9 mouse cellular contexts compared by ENCODE assay signal in genomic region chr9:108491286-108491580, GRCm38 (mm10). TPM values are rescaled to one million over a fixed set of nuclear protein-coding genes. Genes with fewer than 3 reads are reported as not detected.
A peak's percentile ranks its signal among the peaks of the same experiment; 100 is the strongest.
DNase-seq lines count a peak whose midpoint lies in the region; ATAC-seq and TF ChIP-seq lines count a peak whose summit lies in the region.
"Had no signal": no experiment of that assay in that cellular context is flagged by ENCODE, and none has a peak within 500 bp of the region (broad histone marks: within the 10 kb centered on the region; RNA-seq: fewer than 3 reads in every experiment).

No protein-coding gene starts in this region.

- peak overlapping the region; percentile 74 for H3K4me2 ChIP-seq in heart, embryonic 15.5 days
- peak overlapping the region; percentile 96 for H3K4me2 ChIP-seq in hindbrain, embryonic 13.5 days
- H3K4me2 ChIP-seq in midbrain, embryonic 12.5 days (replicated peaks) = peak overlapping the region; percentile 97

- peak; percentile 7; the same call in 1 of the 2 replicates for ATAC-seq in heart, embryonic 15.5 days (replicated peaks; ENCODE audit: insufficient number of reproducible peaks, insufficient read depth, low FRiP score, low read depth)
- ATAC-seq in hindbrain, embryonic 13.5 days (ENCODE audit: low FRiP score) = no peak
- ATAC-seq in midbrain, embryonic 12.5 days (ENCODE audit: low FRiP score, low read depth) = no peak

- H3K36me3 ChIP-seq in heart, embryonic 15.5 days = peaks cover 79% of the 10 kb centered on the region
- H3K36me3 ChIP-seq in MEL (ENCODE audit: control insufficient read depth in 1 of 2, insufficient read depth in 2 of 2, low read length in 2 of 2) = peaks cover 5 to 17% of the 10 kb centered on the region in 2 experiments; a peak in 3 of 4 replicates
- peaks cover 59% of the 10 kb centered on the region for H3K36me3 ChIP-seq in hindbrain, embryonic 13.5 days
- H3K36me3 ChIP-seq in midbrain, embryonic 12.5 days = peaks cover 65% of the 10 kb centered on the region

- TF ChIP-seq RAD21 in MEL (IDR thresholded peaks at IDR 0.05; ENCODE audit: low read depth, low read length) = no peak

- H3K79me2 ChIP-seq in MEL (ENCODE audit: control insufficient read depth, insufficient read depth, low read length, poor library complexity) = peaks cover 23% of the 10 kb centered on the region

- no peak for TF ChIP-seq CTCF in MEL (IDR thresholded peaks at IDR 0.05 in 2 of 3, conservative IDR thresholded peaks at IDR 0.05 in 1 of 3; ENCODE audit: control insufficient read depth in 1 of 3, insufficient read depth in 1 of 3, low read depth in 2 of 3, low read length in 3 of 3, poor library complexity in 1 of 3, severe bottlenecking in 1 of 3)

- H3K9me3 ChIP-seq in heart, embryonic 15.5 days (replicated peaks) = no peaks in the 10 kb centered on the region
- no peaks in the 10 kb centered on the region for H3K9me3 ChIP-seq in MEL (replicated peaks; ENCODE audit: insufficient read depth, low read length)
- H3K9me3 ChIP-seq in hindbrain, embryonic 13.5 days = no peaks in the 10 kb centered on the region
- no peaks in the 10 kb centered on the region for H3K9me3 ChIP-seq in midbrain, embryonic 12.5 days

- H3K9ac ChIP-seq in heart, embryonic 15.5 days = peak overlapping the region; percentile 98
- H3K9ac ChIP-seq in MEL (ENCODE audit: control insufficient read depth, low read depth, low read length, poor library complexity, severe bottlenecking) = peak overlapping the region; percentile 95
- peak overlapping the region; percentile 95 for H3K9ac ChIP-seq in hindbrain, embryonic 13.5 days
- H3K9ac ChIP-seq in midbrain, embryonic 12.5 days (replicated peaks) = peak overlapping the region; percentile 96

- peak overlapping the region; percentile 97 for H3K4me3 ChIP-seq in heart, embryonic 15.5 days
- peak overlapping the region; percentile 92 to 93 for H3K4me3 ChIP-seq in MEL (ENCODE audit: control insufficient read depth in 1 of 2, insufficient read depth in 1 of 2, low read depth in 2 of 2, low read length in 2 of 2)
- H3K4me3 ChIP-seq in hindbrain, embryonic 13.5 days = peak overlapping the region; percentile 99
- peak overlapping the region; percentile 95 for H3K4me3 ChIP-seq in midbrain, embryonic 12.5 days

- TF ChIP-seq POLR2A in MEL (IDR thresholded peaks at IDR 0.05; ENCODE audit: control insufficient read depth in 1 of 2, insufficient read depth in 1 of 2, low read depth in 1 of 2, low read length in 2 of 2, poor library complexity in 1 of 2) = no peak

- peak overlapping the region; percentile 99 for H3K27ac ChIP-seq in heart, embryonic 15.5 days
- H3K27ac ChIP-seq in MEL (ENCODE audit: control insufficient read depth, low read depth, low read length) = peak overlapping the region; percentile 91
- H3K27ac ChIP-seq in hindbrain, embryonic 13.5 days = peak overlapping the region; percentile 97
- H3K27ac ChIP-seq in midbrain, embryonic 12.5 days (replicated peaks) = peak overlapping the region; percentile 95

- 3% methylated on average over 12 of the region's 12 CpGs for WGBS in heart, embryonic 15.5 days
- WGBS in hindbrain, embryonic 13.5 days = 11% methylated on average over 12 of the region's 12 CpGs
- WGBS in midbrain, embryonic 12.5 days = 12% methylated on average over 12 of the region's 12 CpGs

- TF ChIP-seq EP300 in MEL (IDR thresholded peaks at IDR 0.05; ENCODE audit: low read depth in 1 of 2, low read length in 2 of 2) = no peak

- no peaks in the 10 kb centered on the region for H3K27me3 ChIP-seq in heart, embryonic 15.5 days
- no peaks in the 10 kb centered on the region for H3K27me3 ChIP-seq in MEL (ENCODE audit: control insufficient read depth in 1 of 2, insufficient read depth in 2 of 2, low read length in 2 of 2)
- H3K27me3 ChIP-seq in hindbrain, embryonic 13.5 days = no peaks in the 10 kb centered on the region
- H3K27me3 ChIP-seq in midbrain, embryonic 12.5 days = no peaks in the 10 kb centered on the region
- H3K27me3 ChIP-seq: Patski had no signal

- DNase-seq in heart, postnatal 4 days = no peak
- no peak for DNase-seq in MEL (ENCODE audit: low read depth, low spot score)
- DNase-seq in frontal cortex, postnatal 10 days (ENCODE audit: low spot score in 2 of 2) = no peak
- no peak for DNase-seq in right cerebral cortex, postnatal 10 days (ENCODE audit: low spot score in 2 of 2)
- DNase-seq in right cerebral cortex, postnatal 36 days (ENCODE audit: low spot score in 2 of 2) = no peak

- peaks cover 22% of the 10 kb centered on the region for H3K4me1 ChIP-seq in heart, embryonic 15.5 days (replicated peaks)
- H3K4me1 ChIP-seq in MEL (ENCODE audit: control insufficient read depth in 1 of 2, insufficient read depth in 2 of 2, low read length in 2 of 2) = peaks cover 4 to 9% of the 10 kb centered on the region in 2 experiments
- peaks cover 26% of the 10 kb centered on the region for H3K4me1 ChIP-seq in hindbrain, embryonic 13.5 days (replicated peaks)
- peaks cover 19% of the 10 kb centered on the region for H3K4me1 ChIP-seq in midbrain, embryonic 12.5 days

TF ChIP-seq in MEL, 35 proteins besides CTCF, POLR2A, EP300 and RAD21:
- TF ChIP-seq MAZ (IDR thresholded peaks at IDR 0.05; ENCODE audit: low read depth, low read length) (no peak), GATA1 (IDR thresholded peaks at IDR 0.05; ENCODE audit: low read depth, low read length) (peak; percentile 2; the same call in 1 of the 2 replicates)

RNA-seq across cellular contexts. Expression of gene Usp19, which starts 0.8 kb away (rescaled TPM):
- 51.5 and 68.5 TPM in 2 replicates for polyA plus RNA-seq in heart, embryonic 15.5 days (2015; fragmentation: Nextera tagmentation; extraction: Ambion mirVana)
- total RNA-seq in heart, postnatal 4 days (2021) = 100 to 1,000 TPM; 108 to 109 TPM
- total RNA-seq in MEL (2012; rRNA removed) = 69.0 and 76.1 TPM in 2 replicates
- 100 to 1,000 TPM in 1 of 2 experiments, not detected in 1; 162 TPM for polyA plus RNA-seq in MEL (2012; ENCODE audit: insufficient read depth in 1 of 2, insufficient read length in 2 of 2, low read depth in 1 of 2, low replicate concordance in 2 of 2, missing spikeins in 1 of 2)
- polyA plus RNA-seq in hindbrain, embryonic 13.5 days (2015; fragmentation: Nextera tagmentation; extraction: Ambion mirVana) = 71.9 and 74.1 TPM in 2 replicates
- 111 and 116 TPM in 2 replicates for polyA plus RNA-seq in midbrain, embryonic 12.5 days (2016; fragmentation: Nextera tagmentation; extraction: Ambion mirVana)

RNA-seq across cellular contexts. Expression of gene Lamb2, which starts 11.7 kb away (rescaled TPM):
- 55.5 and 64.2 TPM in 2 replicates for polyA plus RNA-seq in heart, embryonic 15.5 days (2015; fragmentation: Nextera tagmentation; extraction: Ambion mirVana)
- total RNA-seq in heart, postnatal 4 days (2021) = 100 to 1,000 TPM; 217 to 229 TPM
- total RNA-seq in MEL (2012; rRNA removed) = 0.56 and 0.58 TPM in 2 replicates
- polyA plus RNA-seq in MEL (2012; ENCODE audit: insufficient read depth in 1 of 2, insufficient read length in 2 of 2, low read depth in 1 of 2, low replicate concordance in 2 of 2, missing spikeins in 1 of 2) = under 1 TPM in 1 of 2 experiments, not detected in 1; 0.84 TPM
- 20.9 and 21.6 TPM in 2 replicates for polyA plus RNA-seq in hindbrain, embryonic 13.5 days (2015; fragmentation: Nextera tagmentation; extraction: Ambion mirVana)
- 42.2 and 44.0 TPM in 2 replicates for polyA plus RNA-seq in midbrain, embryonic 12.5 days (2016; fragmentation: Nextera tagmentation; extraction: Ambion mirVana)

RNA-seq across cellular contexts. Expression of gene Qars, which starts 16.3 kb away (rescaled TPM):
- 49.4 and 67.5 TPM in 2 replicates for polyA plus RNA-seq in heart, embryonic 15.5 days (2015; fragmentation: Nextera tagmentation; extraction: Ambion mirVana)
- total RNA-seq in heart, postnatal 4 days (2021) = 10 to 100 TPM; 75.7 to 83.6 TPM
- 267 and 286 TPM in 2 replicates for total RNA-seq in MEL (2012; rRNA removed)
- polyA plus RNA-seq in MEL (2012; ENCODE audit: insufficient read depth in 1 of 2, insufficient read length in 2 of 2, low read depth in 1 of 2, low replicate concordance in 2 of 2, missing spikeins in 1 of 2) = 100 to 1,000 TPM in 1 of 2 experiments, not detected in 1; 407 TPM
- polyA plus RNA-seq in hindbrain, embryonic 13.5 days (2015; fragmentation: Nextera tagmentation; extraction: Ambion mirVana) = 71.5 and 77.8 TPM in 2 replicates
- 83.7 and 86.3 TPM in 2 replicates for polyA plus RNA-seq in midbrain, embryonic 12.5 days (2016; fragmentation: Nextera tagmentation; extraction: Ambion mirVana)

RNA-seq across cellular contexts. Expression of gene Qrich1, which starts 25.4 kb away (rescaled TPM):
- 75.1 and 84.6 TPM in 2 replicates for polyA plus RNA-seq in heart, embryonic 15.5 days (2015; fragmentation: Nextera tagmentation; extraction: Ambion mirVana)
- 10 to 100 TPM; 93.5 to 94.0 TPM for total RNA-seq in heart, postnatal 4 days (2021)
- 122 and 126 TPM in 2 replicates for total RNA-seq in MEL (2012; rRNA removed)
- polyA plus RNA-seq in MEL (2012; ENCODE audit: insufficient read depth in 1 of 2, insufficient read length in 2 of 2, low read depth in 1 of 2, low replicate concordance in 2 of 2, missing spikeins in 1 of 2) = 100 to 1,000 TPM in 1 of 2 experiments, 10 to 100 TPM in 1; 84.5 to 161 TPM
- polyA plus RNA-seq in hindbrain, embryonic 13.5 days (2015; fragmentation: Nextera tagmentation; extraction: Ambion mirVana) = 131 and 140 TPM in 2 replicates
- polyA plus RNA-seq in midbrain, embryonic 12.5 days (2016; fragmentation: Nextera tagmentation; extraction: Ambion mirVana) = 175 and 178 TPM in 2 replicates

RNA-seq across cellular contexts. Expression of gene Klhdc8b, which starts 29.9 kb away (rescaled TPM):
- polyA plus RNA-seq in heart, embryonic 15.5 days (2015; fragmentation: Nextera tagmentation; extraction: Ambion mirVana) = 95.7 and 103 TPM in 2 replicates
- total RNA-seq in heart, postnatal 4 days (2021) = 10 to 100 TPM; 43.9 to 45.6 TPM
- total RNA-seq in MEL (2012; rRNA removed) = 48.0 and 71.9 TPM in 2 replicates
- 10 to 100 TPM; 57.3 to 77.2 TPM for polyA plus RNA-seq in MEL (2012; ENCODE audit: insufficient read depth in 1 of 2, insufficient read length in 2 of 2, low read depth in 1 of 2, low replicate concordance in 2 of 2, missing spikeins in 1 of 2)
- 66.4 and 69.1 TPM in 2 replicates for polyA plus RNA-seq in hindbrain, embryonic 13.5 days (2015; fragmentation: Nextera tagmentation; extraction: Ambion mirVana)
- 60.7 and 72.1 TPM in 2 replicates for polyA plus RNA-seq in midbrain, embryonic 12.5 days (2016; fragmentation: Nextera tagmentation; extraction: Ambion mirVana)

Comparison
In these comparisons a context has a peak if more than half of its experiments do, and no peak if none do; other contexts are left out.
1. RNA of gene Lamb2, which starts 11.7 kb away (polyA plus RNA-seq): 55.5 to 64.2 TPM in heart, embryonic 15.5 days, 42.2 to 44.0 TPM in midbrain, embryonic 12.5 days and 20.9 to 21.6 TPM in hindbrain, embryonic 13.5 days; 0.84 TPM in MEL; every median in the first group is over 10 times any median in the second.
2. Peak in every context shown above with its lines, with median percentiles within 50 percentile points of each other: H3K27ac ChIP-seq, H3K4me2 ChIP-seq, H3K4me3 ChIP-seq and H3K9ac ChIP-seq.